Mouse (Mus musculus): ENCODE measurements around the gene Gli3. TPM values are rescaled to one million over a fixed set of nuclear protein-coding genes. Genes with fewer than 3 reads are reported as not detected.

The Gli3 gene
- polyA plus RNA-seq, 1 experiment from 2014 or later = 7.0 TPM

DNA sequence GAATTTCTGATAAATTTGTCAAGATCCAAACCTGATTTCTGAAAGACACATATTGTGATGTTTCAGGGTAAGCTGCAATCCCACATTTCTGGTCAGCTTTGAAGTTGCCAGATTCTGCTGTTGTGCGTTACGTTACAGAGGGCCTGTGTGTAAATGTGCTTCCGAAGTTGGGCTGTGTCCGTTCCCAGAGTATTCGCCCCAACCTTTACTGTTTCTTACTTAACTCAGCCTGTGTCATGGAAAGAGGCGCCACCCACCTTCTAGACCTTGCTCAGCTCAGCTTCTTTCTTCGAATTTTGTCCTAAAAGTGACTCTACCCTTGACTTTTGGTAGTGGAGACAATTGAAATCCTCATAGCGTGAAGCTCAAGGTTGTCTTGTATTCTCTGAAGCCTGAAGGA is 202.5 kb downstream of the Gli3 start:
- no peak overlapping the region for H3K27ac ChIP-seq (replicated peaks in 1 of 2; ENCODE audit: control insufficient read depth in 1 of 2, insufficient read depth in 1 of 2, low read depth in 2 of 2, low read length in 2 of 2)
- no peaks in the 10 kb centered on the region for H3K9me3 ChIP-seq (ENCODE audit: control insufficient read depth, low read length)
- H3K4me1 ChIP-seq (ENCODE audit: control insufficient read depth in 2 of 2, insufficient read depth in 2 of 2, low read length in 2 of 2) = peaks cover 4 to 16% of the 10 kb centered on the region in 2 experiments
- peaks cover 72% of the 10 kb centered on the region for H3K27me3 ChIP-seq (ENCODE audit: control insufficient read depth, insufficient read depth, low read length)
- no peak overlapping the region for H3K9ac ChIP-seq (ENCODE audit: low read length)
- peaks cover 12% of the 10 kb centered on the region; the same call in 1 of the 2 replicates for H3K36me3 ChIP-seq (ENCODE audit: control insufficient read depth, insufficient read depth, low read length)
- no peak for ATAC-seq (ENCODE audit: insufficient number of reproducible peaks, insufficient read depth, low FRiP score, low read depth)
- no peak overlapping the region for H3K4me3 ChIP-seq (ENCODE audit: control insufficient read depth in 1 of 2, insufficient read depth in 1 of 2, low read depth in 1 of 2, low read length in 2 of 2)
- WGBS = 86% methylated on average over 8 of the region's 8 CpGs
- H3K4me2 ChIP-seq (ENCODE audit: low read length) = no peak overlapping the region

DNA sequence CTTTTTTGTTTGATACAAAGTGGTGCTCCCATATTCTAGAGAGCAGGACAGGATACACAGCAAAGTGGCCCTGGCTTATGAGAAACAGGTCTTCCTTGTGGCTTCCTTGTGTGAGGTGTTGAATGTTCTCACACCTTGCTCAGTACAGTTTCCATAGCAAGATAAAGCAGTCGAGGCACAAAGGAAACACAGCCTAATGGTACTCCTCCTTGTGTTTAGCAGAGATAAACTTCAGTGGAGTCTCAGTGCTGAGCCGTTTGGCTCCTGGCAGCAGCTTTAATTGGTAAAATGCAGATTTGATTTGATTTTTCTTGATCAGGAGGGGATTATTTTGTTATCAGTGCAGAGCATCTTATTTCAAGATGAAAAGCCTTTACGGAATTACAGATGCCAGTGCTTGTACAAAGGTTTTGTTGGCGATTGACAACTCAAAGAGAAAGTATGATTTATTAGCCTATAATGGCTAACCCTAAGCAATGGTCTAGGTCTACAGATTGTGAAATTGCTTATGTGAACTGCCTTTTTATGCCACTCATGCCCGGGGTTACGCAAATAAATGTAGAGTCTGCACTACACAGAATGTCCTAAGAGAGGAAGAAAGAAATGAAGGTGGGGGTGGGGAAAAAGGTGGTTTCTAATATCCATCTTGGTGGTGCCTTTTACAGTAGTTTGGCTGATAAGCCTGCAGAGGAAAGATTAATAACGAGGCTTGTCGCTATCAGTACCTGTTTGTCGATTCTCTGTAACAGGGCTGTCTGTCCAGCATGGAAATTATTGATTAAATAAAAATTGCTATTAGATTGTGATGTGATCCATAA is 207.3 kb downstream of the Gli3 start:
- WGBS = 64% methylated on average over 9 of the region's 9 CpGs
- H3K4me3 ChIP-seq (ENCODE audit: control insufficient read depth in 1 of 2, insufficient read depth in 1 of 2, low read depth in 1 of 2, low read length in 2 of 2) = no peak overlapping the region
- no peak for ATAC-seq (ENCODE audit: insufficient number of reproducible peaks, insufficient read depth, low FRiP score, low read depth)
- H3K9ac ChIP-seq (ENCODE audit: low read length) = no peak overlapping the region
- no peaks in the 10 kb centered on the region for H3K36me3 ChIP-seq (ENCODE audit: control insufficient read depth, insufficient read depth, low read length)
- H3K9me3 ChIP-seq (ENCODE audit: control insufficient read depth, low read length) = no peaks in the 10 kb centered on the region
- H3K27me3 ChIP-seq (ENCODE audit: control insufficient read depth, insufficient read depth, low read length) = peaks cover 55% of the 10 kb centered on the region
- peaks cover 4 to 5% of the 10 kb centered on the region in 2 experiments; a peak in 3 of 4 replicates for H3K4me1 ChIP-seq (ENCODE audit: control insufficient read depth in 2 of 2, insufficient read depth in 2 of 2, low read length in 2 of 2)
- no peak overlapping the region for H3K4me2 ChIP-seq (ENCODE audit: low read length)
- no peak overlapping the region for H3K27ac ChIP-seq (replicated peaks in 1 of 2; ENCODE audit: control insufficient read depth in 1 of 2, insufficient read depth in 1 of 2, low read depth in 2 of 2, low read length in 2 of 2)

DNA sequence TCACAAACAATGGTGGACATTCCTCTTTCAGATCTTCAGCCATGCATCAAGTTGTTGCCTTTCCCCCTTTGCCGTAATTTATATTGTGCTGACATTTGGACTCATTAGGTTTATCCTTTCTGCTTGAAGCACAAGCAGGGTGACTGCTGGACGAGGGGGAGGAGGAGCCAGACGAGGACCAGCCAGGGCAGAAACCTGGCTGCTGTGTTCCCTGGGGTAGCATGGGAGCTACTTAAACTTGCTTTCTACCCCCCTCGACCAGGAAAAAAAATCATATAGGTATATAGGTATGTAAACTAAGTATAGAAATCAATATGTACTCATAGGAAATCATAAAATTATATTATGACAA is 207.9 kb downstream of the Gli3 start:
- Histone ChIP-seq H3K9ac (ENCODE audit: low read length) (no peak overlapping the region), H3K9me3 (ENCODE audit: control insufficient read depth, low read length) (no peaks in the 10 kb centered on the region), H3K27me3 (ENCODE audit: control insufficient read depth, insufficient read depth, low read length) (peaks cover 57% of the 10 kb centered on the region), H3K27ac (replicated peaks in 1 of 2; ENCODE audit: control insufficient read depth in 1 of 2, insufficient read depth in 1 of 2, low read depth in 2 of 2, low read length in 2 of 2) (no peak overlapping the region), H3K4me1 (ENCODE audit: control insufficient read depth in 2 of 2, insufficient read depth in 2 of 2, low read length in 2 of 2) (no peaks in the 10 kb centered on the region; a peak in 1 of 4 replicates), H3K36me3 (ENCODE audit: control insufficient read depth, insufficient read depth, low read length) (no peaks in the 10 kb centered on the region), H3K4me2 (ENCODE audit: low read length) (no peak overlapping the region), H3K4me3 (ENCODE audit: control insufficient read depth in 1 of 2, insufficient read depth in 1 of 2, low read depth in 1 of 2, low read length in 2 of 2) (no peak overlapping the region)
- WGBS = 51% methylated on average over 4 of the region's 4 CpGs
- ATAC-seq (ENCODE audit: insufficient number of reproducible peaks, insufficient read depth, low FRiP score, low read depth) = no peak

DNA sequence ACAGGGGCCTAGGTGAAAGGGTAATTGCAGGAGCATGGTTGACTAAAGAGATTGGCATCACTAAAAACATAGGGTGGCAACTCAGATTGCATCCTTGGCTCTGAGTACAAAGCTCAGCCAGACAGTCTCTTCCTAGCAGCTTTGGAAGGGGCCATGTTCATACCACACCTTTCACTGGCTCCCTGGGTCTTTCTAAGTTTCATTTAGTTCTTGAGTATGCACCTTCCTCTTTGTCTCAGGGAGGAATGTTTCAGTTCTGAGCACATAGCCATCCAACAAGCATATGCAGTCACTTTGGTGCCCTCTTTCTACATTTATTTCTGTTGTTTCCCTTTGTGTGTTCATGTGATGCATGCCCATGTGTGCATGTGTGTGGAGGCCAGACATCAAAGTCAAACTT is 212.4 kb downstream of the Gli3 start:
- Histone ChIP-seq H3K4me3 (ENCODE audit: control insufficient read depth in 1 of 2, insufficient read depth in 1 of 2, low read depth in 1 of 2, low read length in 2 of 2) (no peak overlapping the region), H3K9ac (ENCODE audit: low read length) (no peak overlapping the region), H3K4me2 (ENCODE audit: low read length) (no peak overlapping the region), H3K4me1 (ENCODE audit: control insufficient read depth in 2 of 2, insufficient read depth in 2 of 2, low read length in 2 of 2) (no peaks in the 10 kb centered on the region), H3K27me3 (ENCODE audit: control insufficient read depth, insufficient read depth, low read length) (peaks cover 31% of the 10 kb centered on the region), H3K27ac (replicated peaks in 1 of 2; ENCODE audit: control insufficient read depth in 1 of 2, insufficient read depth in 1 of 2, low read depth in 2 of 2, low read length in 2 of 2) (no peak overlapping the region), H3K9me3 (ENCODE audit: control insufficient read depth, low read length) (no peaks in the 10 kb centered on the region), H3K36me3 (ENCODE audit: control insufficient read depth, insufficient read depth, low read length) (no peaks in the 10 kb centered on the region)
- ATAC-seq (ENCODE audit: insufficient number of reproducible peaks, insufficient read depth, low FRiP score, low read depth) = no peak

DNA sequence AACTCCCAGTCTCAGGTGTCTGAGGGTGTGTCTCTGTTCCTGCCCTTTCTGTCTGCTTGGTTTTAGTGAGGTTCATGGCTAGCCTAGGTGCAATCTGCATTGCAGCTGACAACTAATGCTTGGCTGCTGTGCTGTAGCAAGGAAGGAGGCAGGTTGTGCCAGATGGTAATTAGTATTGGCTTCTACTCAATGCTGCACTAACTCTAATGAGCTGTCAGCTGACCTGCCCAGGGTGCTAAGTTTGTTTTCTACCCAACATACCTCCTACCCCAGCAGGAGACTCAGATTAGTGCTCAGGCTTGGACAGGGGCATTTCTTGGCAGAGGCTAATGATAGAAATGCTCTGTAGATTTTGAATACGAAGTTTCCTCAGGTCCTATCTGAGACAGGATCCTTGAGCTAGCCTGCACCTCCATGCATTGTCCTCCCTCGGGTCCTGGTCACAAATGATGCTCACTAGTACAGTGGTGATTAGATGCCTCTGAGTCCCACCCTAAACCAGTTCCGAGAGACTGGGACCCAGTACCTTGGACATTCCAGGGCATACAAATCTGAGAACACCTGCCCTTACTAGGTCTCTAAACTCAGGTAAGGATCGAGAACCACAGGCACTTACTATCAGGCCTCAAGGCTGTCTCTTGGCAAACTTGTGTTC is 214.2 kb downstream of the Gli3 start:
- 84% methylated on average over 4 of the region's 4 CpGs for WGBS
- H3K9ac ChIP-seq (ENCODE audit: low read length) = no peak overlapping the region
- no peak for ATAC-seq (ENCODE audit: insufficient number of reproducible peaks, insufficient read depth, low FRiP score, low read depth)
- no peak overlapping the region for H3K27ac ChIP-seq (replicated peaks in 1 of 2; ENCODE audit: control insufficient read depth in 1 of 2, insufficient read depth in 1 of 2, low read depth in 2 of 2, low read length in 2 of 2)
- H3K4me3 ChIP-seq (ENCODE audit: control insufficient read depth in 1 of 2, insufficient read depth in 1 of 2, low read depth in 1 of 2, low read length in 2 of 2) = no peak overlapping the region
- H3K36me3 ChIP-seq (ENCODE audit: control insufficient read depth, insufficient read depth, low read length) = no peaks in the 10 kb centered on the region
- H3K27me3 ChIP-seq (ENCODE audit: control insufficient read depth, insufficient read depth, low read length) = peaks cover 25% of the 10 kb centered on the region
- H3K4me2 ChIP-seq (ENCODE audit: low read length) = no peak overlapping the region
- no peaks in the 10 kb centered on the region for H3K9me3 ChIP-seq (ENCODE audit: control insufficient read depth, low read length)
- H3K4me1 ChIP-seq (ENCODE audit: control insufficient read depth in 2 of 2, insufficient read depth in 2 of 2, low read length in 2 of 2) = no peaks in the 10 kb centered on the region

DNA sequence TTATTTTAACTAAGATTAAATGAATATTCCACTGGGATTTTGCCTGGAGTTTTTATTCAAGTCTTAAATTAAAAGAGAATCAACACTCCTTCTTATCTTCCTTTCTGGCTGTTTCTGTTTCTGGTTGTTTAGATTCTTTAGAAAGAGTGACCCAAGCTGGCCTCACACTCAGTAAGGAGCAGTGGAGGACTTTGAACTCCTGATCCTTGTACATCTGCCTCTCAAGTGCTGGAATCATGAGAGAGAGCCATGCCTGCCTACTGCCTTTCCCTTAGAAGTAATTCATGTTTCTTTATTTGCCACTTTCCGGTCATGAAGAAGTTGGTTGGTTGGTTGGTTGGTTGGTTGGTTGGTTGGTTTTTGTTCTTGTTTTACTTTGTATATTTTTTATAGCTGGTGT is 218.5 kb downstream of the Gli3 start:
- WGBS = 89% methylated on average over 1 of the region's 1 CpGs
- Histone ChIP-seq H3K4me2 (ENCODE audit: low read length) (no peak overlapping the region), H3K9ac (ENCODE audit: low read length) (no peak overlapping the region), H3K9me3 (ENCODE audit: control insufficient read depth, low read length) (no peaks in the 10 kb centered on the region), H3K36me3 (ENCODE audit: control insufficient read depth, insufficient read depth, low read length) (no peaks in the 10 kb centered on the region), H3K27me3 (ENCODE audit: control insufficient read depth, insufficient read depth, low read length) (peaks cover 10% of the 10 kb centered on the region; the same call in 1 of the 2 replicates), H3K4me1 (ENCODE audit: control insufficient read depth in 2 of 2, insufficient read depth in 2 of 2, low read length in 2 of 2) (no peaks in the 10 kb centered on the region), H3K4me3 (ENCODE audit: control insufficient read depth in 1 of 2, insufficient read depth in 1 of 2, low read depth in 1 of 2, low read length in 2 of 2) (no peak overlapping the region), H3K27ac (replicated peaks in 1 of 2; ENCODE audit: control insufficient read depth in 1 of 2, insufficient read depth in 1 of 2, low read depth in 2 of 2, low read length in 2 of 2) (no peak overlapping the region)
- ATAC-seq (ENCODE audit: insufficient number of reproducible peaks, insufficient read depth, low FRiP score, low read depth) = no peak

DNA sequence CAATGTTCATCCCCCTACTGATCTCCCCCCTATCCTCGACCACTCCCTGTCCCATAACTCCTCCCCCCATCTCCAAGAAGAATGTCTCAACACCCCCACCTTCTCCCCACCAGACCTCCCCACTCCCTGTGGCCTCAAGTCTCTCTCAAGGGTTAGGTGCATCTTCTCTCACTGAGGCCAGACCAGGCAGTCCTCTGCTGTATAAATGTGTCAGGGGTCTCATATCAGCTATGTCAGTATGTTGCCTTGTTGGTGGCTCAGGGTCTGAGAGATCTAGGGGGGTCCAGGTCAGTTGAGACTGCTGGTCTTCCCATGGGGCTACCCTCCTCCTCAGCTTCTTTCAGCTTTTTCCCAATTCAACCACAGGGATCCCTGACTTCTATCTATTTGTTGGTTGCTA is 220.0 kb downstream of the Gli3 start:
- WGBS = 23% methylated on average over 1 of the region's 1 CpGs

More for the DNA sequence above, 220.0 kb downstream of the Gli3 start:
- H3K36me3 ChIP-seq (ENCODE audit: control insufficient read depth, insufficient read depth, low read length) = no peaks in the 10 kb centered on the region
- no peak overlapping the region for H3K4me3 ChIP-seq (ENCODE audit: control insufficient read depth in 1 of 2, insufficient read depth in 1 of 2, low read depth in 1 of 2, low read length in 2 of 2)
- no peak overlapping the region for H3K4me2 ChIP-seq (ENCODE audit: low read length)
- H3K27me3 ChIP-seq (ENCODE audit: control insufficient read depth, insufficient read depth, low read length) = no peaks in the 10 kb centered on the region
- no peak for ATAC-seq (ENCODE audit: insufficient number of reproducible peaks, insufficient read depth, low FRiP score, low read depth)
- no peak overlapping the region for H3K9ac ChIP-seq (ENCODE audit: low read length)
- no peak overlapping the region for H3K27ac ChIP-seq (replicated peaks in 1 of 2; ENCODE audit: control insufficient read depth in 1 of 2, insufficient read depth in 1 of 2, low read depth in 2 of 2, low read length in 2 of 2)
- no peaks in the 10 kb centered on the region for H3K4me1 ChIP-seq (ENCODE audit: control insufficient read depth in 2 of 2, insufficient read depth in 2 of 2, low read length in 2 of 2)
- H3K9me3 ChIP-seq (ENCODE audit: control insufficient read depth, low read length) = no peaks in the 10 kb centered on the region

Measured in heart, embryonic 14.5 days (tissue).